11 mouse cellular contexts compared by ENCODE assay signal in the genomic region with DNA sequence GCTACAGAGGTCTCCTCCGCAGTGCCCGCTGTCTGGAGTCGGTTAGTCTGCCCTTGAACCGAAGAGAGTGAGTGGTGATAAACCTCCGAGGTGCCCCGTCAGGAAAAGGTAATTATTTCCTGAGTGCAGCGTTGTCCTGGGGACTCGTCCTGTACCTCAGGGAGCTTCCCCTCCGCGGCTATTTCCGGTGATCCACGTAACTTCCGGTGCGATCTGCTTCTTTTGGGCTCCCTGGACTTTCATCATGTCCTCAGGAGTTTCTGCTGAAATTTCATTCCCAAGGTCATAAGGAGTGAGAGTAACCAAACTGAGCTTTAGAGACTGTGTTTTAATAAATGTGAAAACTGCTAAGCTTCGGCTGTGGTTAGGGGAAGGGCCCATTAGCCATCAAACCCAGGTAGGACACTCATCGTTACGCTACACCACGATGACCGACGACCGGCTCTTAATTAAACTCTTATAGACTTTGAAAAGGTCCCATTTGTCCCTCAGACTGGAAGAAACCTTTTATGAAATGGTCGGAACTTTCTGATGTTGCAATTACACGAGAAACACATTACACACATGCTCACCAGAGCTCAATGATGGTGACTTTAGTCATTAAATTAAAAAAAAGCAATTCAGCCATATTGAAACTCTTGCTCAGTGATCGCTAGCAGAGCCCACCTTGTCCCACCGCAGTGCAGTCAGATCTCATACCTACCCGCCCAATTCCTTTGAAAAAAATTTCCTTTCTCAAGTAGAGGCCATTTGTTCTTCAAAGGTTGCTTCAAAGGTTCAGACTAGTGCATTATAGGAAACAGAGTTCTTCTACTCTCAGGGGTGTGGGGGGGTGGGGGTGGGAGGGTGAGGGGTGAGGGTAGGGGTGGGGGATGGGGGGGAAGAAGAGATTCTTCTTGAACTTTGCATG.
DNase-seq lines count a peak whose midpoint lies in the region; ATAC-seq and TF ChIP-seq lines count a peak whose summit lies in the region.
"Had no signal": no experiment of that assay in that cellular context is flagged by ENCODE, and none has a peak within 500 bp of the region (broad histone marks: within the 10 kb centered on the region; RNA-seq: fewer than 3 reads in every experiment).

No protein-coding gene starts in this region.

- H3K27me3 ChIP-seq in midbrain, postnatal 0 days (ENCODE audit: insufficient read depth, low read length), result no peaks in the 10 kb centered on the region
- H3K27me3 ChIP-seq: embryonic facial prominence, embryonic 13.5 days; neural tube, embryonic 13.5 days had no signal

- no peak overlapping the region for H3K4me3 ChIP-seq in lung, adult 2 months (replicated peaks; ENCODE audit: extremely low read depth, low read depth, low read length)
- H3K4me3 ChIP-seq in midbrain, postnatal 0 days (ENCODE audit: low read depth, low read length), result no peak overlapping the region
- H3K4me3 ChIP-seq: embryonic facial prominence, embryonic 13.5 days; neural tube, embryonic 13.5 days had no signal

- no peak overlapping the region for H3K27ac ChIP-seq in midbrain, postnatal 0 days (ENCODE audit: low read depth, low read length)
- H3K27ac ChIP-seq: embryonic facial prominence, embryonic 13.5 days; hindbrain, embryonic 14.5 days; neural tube, embryonic 13.5 days had no signal

- peaks cover 2% of the 10 kb centered on the region; the same call in 1 of the 2 replicates for H3K4me1 ChIP-seq in lung, adult 2 months (ENCODE audit: control insufficient read depth, insufficient read depth, low read length)
- H3K4me1 ChIP-seq in midbrain, postnatal 0 days (ENCODE audit: insufficient read depth, low read length), result no peaks in the 10 kb centered on the region

- no peak for TF ChIP-seq CTCF in lung, adult 2 months (IDR thresholded peaks at IDR 0.05; ENCODE audit: insufficient read depth, low read length)
- TF ChIP-seq CTCF in midbrain, postnatal 0 days (IDR thresholded peaks at IDR 0.05), result no peak

- WGBS in lung, adult 2 months, result 63% methylated on average over 26 of the region's 26 CpGs
- WGBS in midbrain, postnatal 0 days, result 82% methylated on average over 26 of the region's 26 CpGs

- no peak overlapping the region for H3K9ac ChIP-seq in midbrain, postnatal 0 days (replicated peaks; ENCODE audit: low read length, poor library complexity, severe bottlenecking)
- H3K9ac ChIP-seq: embryonic facial prominence, embryonic 13.5 days; hindbrain, embryonic 14.5 days; neural tube, embryonic 13.5 days had no signal

- no peaks in the 10 kb centered on the region for H3K9me3 ChIP-seq in midbrain, postnatal 0 days (ENCODE audit: low read length)
- H3K9me3 ChIP-seq: embryonic facial prominence, embryonic 13.5 days; neural tube, embryonic 13.5 days had no signal

- no peak for ATAC-seq in midbrain, postnatal 0 days (ENCODE audit: low FRiP score)
- ATAC-seq in frontal cortex, adult (ENCODE audit: low TSS enrichment), result no peak

- DNase-seq in lung, adult 18-20 months, result peak; percentile 24 to 37
- DNase-seq in lung, adult 2 months, result no peak
- DNase-seq in induced T-regulatory cell, adult 2 months (ENCODE audit: low read depth), result peak; percentile 90
- peak; percentile 79 for DNase-seq in naive thymus-derived CD4-positive, alpha-beta T cell, adult 2 months (ENCODE audit: low read depth)
- DNase-seq in thymus, postnatal 4 days, result peak; percentile 74
- no peak for DNase-seq in midbrain, postnatal 0 days (ENCODE audit: low spot score)
- DNase-seq in gastrocnemius, postnatal 10 days, result no peak

- TF ChIP-seq POLR2A in lung, adult 2 months (IDR thresholded peaks at IDR 0.05; ENCODE audit: borderline replicate concordance, extremely low read depth, low read depth, low read length), result no peak

- H3K4me2 ChIP-seq in midbrain, postnatal 0 days (ENCODE audit: low read depth, low read length, poor library complexity, severe bottlenecking), result no peak overlapping the region
- H3K4me2 ChIP-seq: embryonic facial prominence, embryonic 13.5 days; hindbrain, embryonic 14.5 days; neural tube, embryonic 13.5 days had no signal

- H3K36me3 ChIP-seq in midbrain, postnatal 0 days (ENCODE audit: insufficient read depth, low read length), result no peaks in the 10 kb centered on the region
- H3K36me3 ChIP-seq: embryonic facial prominence, embryonic 13.5 days; neural tube, embryonic 13.5 days had no signal

Comparison
In these comparisons a context has a peak if more than half of its experiments do, and no peak if none do; other contexts are left out.
1. DNase-seq: peak in lung, adult 18-20 months (2 of 2), induced T-regulatory cell, adult 2 months (single experiment), naive thymus-derived CD4-positive, alpha-beta T cell, adult 2 months (single experiment) and thymus, postnatal 4 days (single experiment); none in lung, adult 2 months (single experiment), midbrain, postnatal 0 days (single experiment) and gastrocnemius, postnatal 10 days (single experiment).